Mouse (Mus musculus) neural tube, embryonic 11.5 days (tissue): ENCODE measurements at regions not wholly inside any gene's neighbourhood (a gene's known extent, or its start where the extent isn't known, plus 50 kb on each side); places are given as distances from the start of the nearest gene placed in this dataset.

Experiments
- ATAC-seq: fragments of 200-750 bp; cut with Nextera tagmentation; 2 replicates; pipeline ENCODE4 v1.8.0; 2017; ENCODE audit warnings: moderate number of reproducible peaks, mild to moderate bottlenecking, moderate TSS enrichment, moderate library complexity; ENCODE audit not compliant: insufficient read depth, low FRiP score, low TSS enrichment
- DNase-seq: peaks from one replicate; pipeline ENCODE4 v3.0.0-alpha.2; 2015; ENCODE audit warnings: low spot score
- H3K27ac ChIP-seq: fragments of 300-500 bp; sonication (generic); 2 replicates; pipeline ENCODE4 v1.5.1; 2014; ENCODE audit warnings: low read depth, mild to moderate bottlenecking, low read length
- H3K27me3 ChIP-seq: fragments of 300-500 bp; sonication (generic); 2 replicates; pipeline ENCODE4 v1.6.1; 2014; ENCODE audit warnings: mild to moderate bottlenecking, low read length, mixed read lengths; ENCODE audit not compliant: control insufficient read depth, insufficient read depth
- H3K36me3 ChIP-seq: fragments of 300-500 bp; sonication (generic); 2 replicates; pipeline ENCODE4 v1.6.1; 2014; ENCODE audit warnings: mild to moderate bottlenecking, low read length, moderate library complexity, mixed read lengths; ENCODE audit not compliant: control insufficient read depth, insufficient read depth
- H3K4me1 ChIP-seq: fragments of 300-500 bp; sonication (generic); 2 replicates; pipeline ENCODE4 v1.6.1; 2014; ENCODE audit warnings: low read length, mixed read lengths; ENCODE audit not compliant: control insufficient read depth, insufficient read depth
- H3K4me2 ChIP-seq: fragments of 300-500 bp; sonication (generic); 2 replicates; pipeline ENCODE4 v1.6.1; 2014; ENCODE audit warnings: low read depth, mild to moderate bottlenecking, moderate library complexity
- H3K4me3 ChIP-seq: fragments of 300-500 bp; sonication (generic); 2 replicates; pipeline ENCODE4 v1.5.1; 2014; ENCODE audit warnings: low read depth, low read length
- H3K9ac ChIP-seq: fragments of 300-500 bp; sonication (generic); 2 replicates; pipeline ENCODE4 v1.6.1; 2014; ENCODE audit warnings: mild to moderate bottlenecking, low read length
- H3K9me3 ChIP-seq: fragments of 300-500 bp; sonication (generic); 2 replicates; pipeline ENCODE4 v1.6.1; 2016; ENCODE audit warnings: low read length; ENCODE audit not compliant: control insufficient read depth
- WGBS: fragments of 180-500 bp; shearing (Covaris S2); extraction: QIAGEN DNeasy Blood & Tissue Kit; methylation state at CpG from one replicate; pipeline ENCODE4 v1.1.7; 2014; 5-methylcytosine and 5-hydroxymethylcytosine counted together

GRCm38 (mm10) chr7:83253001-83253400 is 331.7 kb upstream of the Tmc3 start:
- no peak for ATAC-seq
- no peak for DNase-seq
- H3K4me3 ChIP-seq: no peak overlapping the region
- no peaks in the 10 kb centered on the region for H3K9me3 ChIP-seq
- WGBS: 86% methylated on average over 9 of the region's 9 CpGs
- H3K27ac ChIP-seq: no peak overlapping the region
- no peak overlapping the region for H3K4me2 ChIP-seq
- H3K9ac ChIP-seq: no peak overlapping the region
- no peaks in the 10 kb centered on the region for H3K27me3 ChIP-seq
- H3K4me1 ChIP-seq: no peaks in the 10 kb centered on the region
- H3K36me3 ChIP-seq: no peaks in the 10 kb centered on the region

GRCm38 (mm10) chr7:83253432-83253831 is 331.3 kb upstream of the Tmc3 start:
- ATAC-seq (no peak), DNase-seq (no peak)
- Histone ChIP-seq H3K36me3 (no peaks in the 10 kb centered on the region), H3K27ac (no peak overlapping the region), H3K4me1 (no peaks in the 10 kb centered on the region), H3K9me3 (no peaks in the 10 kb centered on the region), H3K4me2 (no peak overlapping the region), H3K27me3 (no peaks in the 10 kb centered on the region), H3K4me3 (no peak overlapping the region), H3K9ac (no peak overlapping the region)
- WGBS: 92% methylated on average over 3 of the region's 3 CpGs

- no peak for ATAC-seq
- Histone ChIP-seq H3K9ac (no peak overlapping the region), H3K27me3 (no peaks in the 10 kb centered on the region), H3K4me1 (no peaks in the 10 kb centered on the region), H3K36me3 (no peaks in the 10 kb centered on the region), H3K27ac (no peak overlapping the region), H3K9me3 (no peaks in the 10 kb centered on the region), H3K4me3 (no peak overlapping the region), H3K4me2 (no peak overlapping the region)
- no peak for DNase-seq
- WGBS: 84% methylated on average over 4 of the region's 4 CpGs
Observed at GRCm38 (mm10) chr7:83254411-83254810, 330.3 kb upstream of the Tmc3 start.

- Histone ChIP-seq H3K4me2 (no peak overlapping the region), H3K9me3 (no peaks in the 10 kb centered on the region), H3K4me1 (no peaks in the 10 kb centered on the region), H3K36me3 (no peaks in the 10 kb centered on the region), H3K9ac (no peak overlapping the region), H3K27ac (no peak overlapping the region), H3K27me3 (no peaks in the 10 kb centered on the region), H3K4me3 (no peak overlapping the region)
- no peak for ATAC-seq
- no peak for DNase-seq
- WGBS: 87% methylated on average over 6 of the region's 6 CpGs
Observed at GRCm38 (mm10) chr7:83256236-83256784, 328.4 kb upstream of the Tmc3 start.

- ATAC-seq: no peak; the same call in 1 of the 2 replicates
- no peaks in the 10 kb centered on the region for H3K9me3 ChIP-seq
- H3K4me3 ChIP-seq: no peak overlapping the region
- no peak overlapping the region for H3K4me2 ChIP-seq
- no peak for DNase-seq
- no peak overlapping the region for H3K27ac ChIP-seq
- WGBS: 34% methylated on average over 2 of the region's 2 CpGs
- no peaks in the 10 kb centered on the region for H3K27me3 ChIP-seq
- H3K4me1 ChIP-seq: no peaks in the 10 kb centered on the region
- H3K9ac ChIP-seq: no peak overlapping the region
- no peaks in the 10 kb centered on the region for H3K36me3 ChIP-seq
Observed at GRCm38 (mm10) chr7:83258363-83258916, 326.3 kb upstream of the Tmc3 start.

- Histone ChIP-seq H3K9me3 (no peaks in the 10 kb centered on the region), H3K27me3 (no peaks in the 10 kb centered on the region), H3K9ac (no peak overlapping the region), H3K36me3 (no peaks in the 10 kb centered on the region), H3K4me3 (no peak overlapping the region), H3K27ac (no peak overlapping the region), H3K4me2 (no peak overlapping the region), H3K4me1 (no peaks in the 10 kb centered on the region)
- no peak for ATAC-seq
- no peak for DNase-seq
Observed at GRCm38 (mm10) chr7:83261489-83261888, 323.2 kb upstream of the Tmc3 start.

- Histone ChIP-seq H3K9ac (no peak overlapping the region), H3K27ac (no peak overlapping the region), H3K36me3 (no peaks in the 10 kb centered on the region), H3K4me1 (no peaks in the 10 kb centered on the region), H3K4me3 (no peak overlapping the region), H3K4me2 (no peak overlapping the region), H3K9me3 (no peaks in the 10 kb centered on the region), H3K27me3 (no peaks in the 10 kb centered on the region)
- 39% methylated on average over 5 of the region's 5 CpGs for WGBS
- no peak for ATAC-seq
- DNase-seq: no peak
Observed at GRCm38 (mm10) chr7:83289915-83290773, 294.6 kb upstream of the Tmc3 start.

GRCm38 (mm10) chr7:83307112-83307511 is 277.6 kb upstream of the Tmc3 start:
- Histone ChIP-seq H3K36me3 (no peaks in the 10 kb centered on the region), H3K4me1 (no peaks in the 10 kb centered on the region), H3K4me3 (no peak overlapping the region), H3K27me3 (no peaks in the 10 kb centered on the region), H3K9ac (no peak overlapping the region), H3K9me3 (peaks cover 2% of the 10 kb centered on the region; the same call in 1 of the 2 replicates), H3K27ac (no peak overlapping the region), H3K4me2 (no peak overlapping the region)
- 79% methylated on average over 1 of the region's 1 CpGs for WGBS
- ATAC-seq: no peak
- DNase-seq: no peak

GRCm38 (mm10) chr7:83312172-83312571 is 272.6 kb upstream of the Tmc3 start:
- no peak overlapping the region for H3K4me2 ChIP-seq
- no peak overlapping the region for H3K27ac ChIP-seq
- no peaks in the 10 kb centered on the region for H3K4me1 ChIP-seq
- peaks cover 2% of the 10 kb centered on the region; the same call in 1 of the 2 replicates for H3K9me3 ChIP-seq
- no peak for DNase-seq
- no peak overlapping the region for H3K4me3 ChIP-seq
- H3K9ac ChIP-seq: no peak overlapping the region
- H3K36me3 ChIP-seq: no peaks in the 10 kb centered on the region
- WGBS: 79% methylated on average over 4 of the region's 4 CpGs
- no peak for ATAC-seq
- H3K27me3 ChIP-seq: no peaks in the 10 kb centered on the region
